Mouse (Mus musculus) heart, postnatal 0 days (tissue): ENCODE measurements around the gene Slc9a9.

Source experiments
- CTCF ChIP-seq: IDR thresholded peaks from 2 replicates; pipeline ENCODE4 v1.5.1; 2016; ENCODE audit warnings: antibody characterized with exemption, control low read depth, low read depth
- EP300 ChIP-seq: IDR thresholded peaks from 2 replicates; pipeline ENCODE4 v1.6.1; 2016; ENCODE audit warnings: antibody characterized with exemption, low read depth

DNA sequence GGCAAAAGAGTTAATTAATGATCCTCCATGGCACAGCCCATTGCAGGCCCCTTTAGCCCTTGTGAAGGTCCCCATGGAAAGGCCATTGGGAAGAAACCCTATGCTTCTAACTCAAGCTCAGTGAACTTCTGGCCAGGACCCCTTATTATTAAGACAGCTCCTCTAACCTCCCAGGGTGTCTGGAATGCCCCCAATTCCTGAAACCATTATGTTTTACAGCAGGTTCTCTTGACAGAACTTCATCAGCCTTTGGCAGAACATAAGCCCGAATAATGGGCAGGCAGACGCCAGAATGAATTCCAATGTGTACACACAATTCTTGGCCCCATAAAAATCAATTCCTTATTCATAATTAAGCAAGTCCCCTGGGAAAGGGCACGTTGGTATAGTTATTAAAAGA is 256.1 kb downstream of the Slc9a9 start:
- TF ChIP-seq CTCF (no peak), EP300 (no peak)
